Mouse (Mus musculus) right cerebral cortex, postnatal 10 days (tissue): Measurements from ENCODE around the gene Rhbdd2.
"Not testable (repeated sequence)": the region's sequence is repeated elsewhere in the genome, so short reads cannot be mapped to it uniquely, and the experiment has no call there.

Experiments used
- DNase-seq, 2 experiments: peaks; one replicate each; pipeline ENCODE4 v3.0.0; 2021; ENCODE audit warnings: low spot score in 2 of 2

The Rhbdd2 gene

GRCm38 (mm10) chr5:135632117-135632796 lies at the start of gene Rhbdd2:
Gene Rhbdd2 (plus strand): TSS chr5:135632618.
- peak; percentile 98 for DNase-seq

DNA sequence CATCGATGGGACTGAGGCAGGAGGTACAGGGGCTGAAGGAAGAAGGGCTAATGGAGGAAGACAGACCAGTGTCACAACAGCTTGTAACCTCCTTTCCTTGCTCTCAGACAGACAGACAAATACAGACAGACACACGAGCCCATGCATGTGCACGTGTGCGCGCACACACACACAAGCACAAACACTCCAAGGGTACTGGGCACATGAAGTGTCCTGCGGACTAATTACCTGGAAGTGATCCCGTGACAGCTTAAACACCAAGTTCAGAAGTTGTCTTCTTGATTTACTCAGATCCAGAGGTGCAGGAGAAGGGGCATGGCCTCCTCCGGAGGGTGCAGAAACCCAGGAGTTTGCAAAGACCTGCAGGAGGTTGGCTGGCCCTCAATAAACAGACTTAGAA lies 46.7 kb upstream of the Rhbdd2 start:
- DNase-seq, result no peak

GRCm38 (mm10) chr5:135587764-135588163 lies 44.7 kb upstream of the Rhbdd2 start:
- DNase-seq, result no peak

GRCm38 (mm10) chr5:135589996-135590784 lies 42.2 kb upstream of the Rhbdd2 start:
- DNase-seq, result no peak

DNA sequence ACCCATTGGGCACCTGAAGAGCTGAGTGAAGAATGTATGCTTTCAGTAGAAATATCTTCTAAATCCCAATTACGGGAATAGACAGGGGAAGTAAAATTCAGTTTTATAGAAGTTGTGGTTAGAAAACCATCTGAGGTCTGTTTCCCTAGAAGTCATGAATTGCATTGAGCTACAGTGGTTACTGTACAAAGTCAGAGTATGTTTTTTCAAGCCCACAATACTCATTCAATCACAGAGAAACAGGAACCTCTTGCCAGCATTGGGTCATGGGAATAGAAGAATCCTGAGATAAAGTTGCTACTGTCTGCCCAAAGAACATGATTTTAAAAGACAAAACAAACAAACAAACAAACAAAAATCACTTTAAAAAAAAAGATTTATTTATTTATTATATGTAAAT lies 27.8 kb upstream of the Rhbdd2 start:
- DNase-seq, result not testable (repeated sequence)

- not testable (repeated sequence) for DNase-seq
These were observed 25.7 kb upstream of the Rhbdd2 start for GRCm38 (mm10) chr5:135606717-135607116.

GRCm38 (mm10) chr5:135607581-135607980 lies 24.8 kb upstream of the Rhbdd2 start:
- DNase-seq, result no peak

GRCm38 (mm10) chr5:135609794-135610193 lies 22.6 kb upstream of the Rhbdd2 start:
- DNase-seq, result no peak

GRCm38 (mm10) chr5:135619741-135620140 lies 12.7 kb upstream of the Rhbdd2 start:
- not testable (repeated sequence) for DNase-seq

DNA sequence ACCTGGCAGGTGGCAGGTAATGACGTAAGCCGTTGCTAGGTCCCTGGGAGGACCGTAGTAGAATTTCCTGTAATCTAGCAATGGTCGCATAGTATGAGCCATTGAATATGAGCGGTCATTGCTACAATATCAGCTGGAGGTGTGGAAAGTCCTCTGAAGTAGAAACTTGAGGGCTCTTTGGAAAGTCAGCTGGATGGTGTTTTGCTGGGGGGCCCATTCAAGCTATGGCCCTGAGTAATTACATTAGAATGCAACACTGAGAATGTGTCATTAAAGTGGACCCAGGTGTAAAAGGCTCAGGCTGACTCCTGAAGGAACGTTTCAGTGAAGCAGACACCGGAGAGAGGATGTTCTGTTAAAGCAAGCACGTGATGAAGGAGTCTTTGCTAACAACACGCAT lies 11.9 kb upstream of the Rhbdd2 start:
- no peak for DNase-seq

DNA sequence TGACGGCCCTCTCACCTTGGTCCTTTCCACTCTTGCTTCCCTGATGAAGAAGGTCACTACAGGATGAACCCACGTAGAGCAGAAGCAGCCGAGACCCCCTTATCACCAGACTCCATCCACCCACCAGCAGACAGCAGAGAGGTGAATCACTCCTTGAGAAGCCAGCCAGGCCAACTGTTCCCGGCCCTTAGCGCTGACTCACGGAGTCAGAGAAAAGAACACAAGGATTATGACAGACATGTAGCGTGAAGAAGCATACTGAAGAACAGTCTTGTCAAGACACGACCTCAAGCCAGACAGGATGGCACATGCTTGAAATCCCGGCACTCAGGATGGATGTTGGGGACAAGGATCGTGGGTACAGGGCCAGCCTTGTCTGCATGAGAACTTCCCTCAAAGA lies 10.7 kb upstream of the Rhbdd2 start:
- DNase-seq, result peak in 1 of 2 experiments; percentile 23

GRCm38 (mm10) chr5:135623006-135623563 lies 9.3 kb upstream of the Rhbdd2 start:
- DNase-seq, result peak in 1 of 2 experiments; percentile 20

DNA sequence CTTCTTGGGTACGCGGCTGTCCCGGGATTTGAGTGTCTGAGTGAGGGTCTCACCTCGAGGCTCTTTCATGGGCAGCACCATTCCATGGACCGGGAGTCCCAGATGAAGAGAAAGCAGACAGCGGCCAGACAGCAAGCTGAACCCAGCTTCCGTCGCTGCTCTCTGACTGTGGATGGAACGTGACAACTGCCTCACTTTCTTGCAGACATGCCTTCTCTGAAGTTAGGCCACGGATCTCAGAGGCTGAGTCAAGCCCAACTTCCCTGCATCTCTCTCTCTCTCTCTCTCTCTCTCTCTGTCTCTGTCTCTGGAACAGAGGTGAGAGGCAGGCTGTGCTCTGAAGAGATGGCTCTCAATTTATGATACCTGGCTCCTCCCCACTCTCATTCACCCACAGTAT lies 3.5 kb upstream of the Rhbdd2 start:
- no peak for DNase-seq

- DNase-seq, result no peak
These were observed 3.0 kb upstream of the Rhbdd2 start for GRCm38 (mm10) chr5:135629401-135629800.

DNA sequence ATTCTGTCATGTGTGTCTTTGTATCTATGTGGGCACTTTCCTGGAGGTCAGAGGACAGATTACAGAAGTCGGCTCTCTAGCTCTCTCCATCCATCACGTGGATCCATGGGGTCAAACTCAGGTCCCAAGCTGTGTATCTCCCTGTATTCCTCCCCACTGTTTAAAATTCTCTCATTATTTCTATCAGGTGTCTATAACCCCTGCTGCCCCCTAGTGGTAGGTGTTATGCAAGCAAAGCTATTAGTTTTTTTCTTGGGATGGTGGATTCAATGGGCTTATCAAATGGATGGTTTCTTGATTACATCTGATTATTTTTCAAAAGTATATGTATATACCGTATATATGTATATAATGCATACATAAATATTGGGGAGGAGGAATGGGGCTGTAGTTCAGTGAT lies 1.8 kb upstream of the Rhbdd2 start:
- DNase-seq, result peak; percentile 45 to 68

DNA sequence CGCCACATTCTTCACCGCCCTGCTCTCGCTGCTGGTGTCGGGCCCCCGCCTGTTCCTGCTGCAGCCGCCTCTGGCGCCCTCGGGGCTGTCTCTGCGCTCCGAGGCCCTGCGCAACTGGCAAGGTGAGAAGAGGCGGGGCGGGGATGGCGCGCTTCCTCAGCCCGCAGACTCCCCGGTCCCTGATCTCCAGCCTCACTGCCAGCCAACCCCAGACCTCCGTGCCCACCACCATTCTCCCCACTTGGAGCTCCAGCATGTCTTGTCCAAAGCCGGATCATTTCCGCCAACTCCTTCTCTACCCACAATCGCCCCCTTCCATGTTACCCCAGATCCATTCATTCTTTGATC lies 353 bp downstream of the Rhbdd2 start:
- DNase-seq, result no peak

- no peak for DNase-seq
These were observed 7.5 kb downstream of the Rhbdd2 start for GRCm38 (mm10) chr5:135639760-135640458.

DNA sequence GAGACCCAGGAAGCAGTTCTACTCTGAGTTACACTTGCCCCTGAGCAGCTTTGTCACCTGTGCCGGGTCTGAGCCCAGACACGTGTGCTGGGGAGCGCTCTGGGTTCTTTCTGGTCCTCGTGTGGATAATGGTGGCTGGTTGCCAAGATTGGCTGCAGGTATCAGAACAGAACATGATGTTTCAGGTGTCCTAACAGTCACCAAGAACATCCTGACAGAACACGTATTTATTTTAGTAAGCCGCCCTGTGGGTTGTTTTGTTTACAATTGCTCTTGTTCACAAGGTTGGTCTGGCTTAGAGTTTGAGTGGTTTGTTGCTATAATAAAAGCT lies 8.0 kb downstream of the Rhbdd2 start:
- no peak for DNase-seq

- DNase-seq, result no peak
These were observed 8.6 kb downstream of the Rhbdd2 start for GRCm38 (mm10) chr5:135641028-135641427.

- no peak for DNase-seq
These were observed 10.5 kb downstream of the Rhbdd2 start for GRCm38 (mm10) chr5:135642686-135643551.

DNA sequence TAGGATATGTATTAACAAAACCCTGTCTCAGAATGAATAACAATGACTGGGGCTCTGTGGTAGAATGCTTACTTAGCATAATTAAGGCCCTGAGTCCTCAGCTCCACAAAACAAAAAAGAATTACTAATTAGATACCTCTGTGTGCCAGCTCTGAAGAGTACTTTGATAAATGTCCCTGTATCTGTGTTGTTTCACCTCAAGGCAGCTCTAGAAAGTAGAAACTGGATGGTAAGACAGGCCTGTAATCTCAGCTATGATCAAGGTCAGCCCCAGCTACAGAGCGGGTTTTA lies 11.1 kb downstream of the Rhbdd2 start:
- DNase-seq, result no peak

DNA sequence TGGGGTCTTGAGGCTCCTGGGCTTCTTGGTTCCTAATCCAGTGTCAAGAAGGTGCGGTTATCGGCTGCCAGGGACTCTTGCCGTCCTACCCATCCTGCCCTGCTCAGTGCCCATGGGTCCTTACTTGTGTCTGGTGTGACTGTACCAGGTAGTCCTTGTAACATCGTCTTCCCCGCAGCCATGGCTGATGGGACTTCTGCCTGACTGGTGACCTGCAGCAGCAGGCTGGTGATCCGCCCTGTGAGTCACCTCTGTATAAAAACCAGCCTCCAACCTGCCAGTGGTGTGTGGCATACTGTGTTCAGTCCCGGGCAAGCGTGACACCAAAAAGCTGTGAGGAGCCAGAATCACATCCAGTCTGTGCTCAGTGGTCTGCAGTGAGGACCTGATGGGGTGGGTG lies 11.5 kb downstream of the Rhbdd2 start:
- DNase-seq, result no peak
